Mouse (Mus musculus): ENCODE data around the gene Naa50.

Naa50 gene

DNA sequence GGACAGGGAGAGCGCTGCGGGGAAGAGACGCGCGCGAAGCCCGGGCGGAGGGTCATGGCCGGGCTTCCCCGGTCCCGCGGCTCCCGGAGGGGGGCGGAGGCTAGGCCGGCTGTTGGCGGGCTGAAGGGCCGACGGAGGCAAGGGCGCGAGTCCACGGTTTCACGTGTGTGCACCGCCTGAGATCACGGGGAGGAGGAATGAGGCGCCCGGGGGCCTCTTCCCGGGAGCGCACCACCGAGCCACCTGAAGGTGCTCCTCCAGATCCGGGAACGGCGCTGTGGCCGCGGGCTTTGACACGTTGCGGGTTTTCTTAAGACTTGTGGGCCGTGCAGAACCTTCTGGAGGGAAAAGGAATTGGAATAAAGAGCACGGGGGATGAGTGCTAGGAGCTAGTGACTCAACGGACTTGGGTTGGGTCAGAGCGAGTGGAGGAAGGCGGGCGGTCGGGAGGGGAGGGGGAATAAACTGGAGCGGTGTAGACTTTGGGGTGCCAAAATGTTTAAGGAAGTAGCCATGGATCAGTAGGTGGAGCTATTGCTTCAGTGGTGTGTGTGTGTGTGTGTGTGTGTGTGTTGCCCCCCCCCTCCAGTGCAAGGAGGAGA lies 657 bp downstream of the Naa50 start:
- DNase-seq (ENCODE audit: low spot score in 2 of 2), result peak; percentile 62 to 71

DNA sequence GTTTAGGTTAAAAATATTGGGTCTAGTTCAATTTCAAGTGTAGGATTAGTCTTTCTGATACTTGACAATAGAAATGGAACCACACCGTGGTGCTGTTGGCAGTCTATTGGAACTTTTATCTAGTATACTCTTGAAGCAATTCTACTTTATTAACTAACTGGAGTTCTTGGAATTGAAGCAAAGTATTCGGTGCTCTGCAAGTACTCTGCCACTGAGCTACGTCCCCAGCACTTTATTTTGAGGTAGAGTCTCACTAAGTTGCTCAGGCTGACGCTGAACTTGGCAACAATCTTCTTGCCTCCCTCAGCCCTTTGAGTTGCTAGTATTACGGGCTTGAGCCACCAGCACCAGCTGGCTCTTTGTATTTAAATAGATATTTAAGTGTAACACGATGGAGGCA lies 1.9 kb downstream of the Naa50 start:
- DNase-seq (ENCODE audit: low spot score in 2 of 2), result peak in 1 of 2 experiments; percentile 48

DNA sequence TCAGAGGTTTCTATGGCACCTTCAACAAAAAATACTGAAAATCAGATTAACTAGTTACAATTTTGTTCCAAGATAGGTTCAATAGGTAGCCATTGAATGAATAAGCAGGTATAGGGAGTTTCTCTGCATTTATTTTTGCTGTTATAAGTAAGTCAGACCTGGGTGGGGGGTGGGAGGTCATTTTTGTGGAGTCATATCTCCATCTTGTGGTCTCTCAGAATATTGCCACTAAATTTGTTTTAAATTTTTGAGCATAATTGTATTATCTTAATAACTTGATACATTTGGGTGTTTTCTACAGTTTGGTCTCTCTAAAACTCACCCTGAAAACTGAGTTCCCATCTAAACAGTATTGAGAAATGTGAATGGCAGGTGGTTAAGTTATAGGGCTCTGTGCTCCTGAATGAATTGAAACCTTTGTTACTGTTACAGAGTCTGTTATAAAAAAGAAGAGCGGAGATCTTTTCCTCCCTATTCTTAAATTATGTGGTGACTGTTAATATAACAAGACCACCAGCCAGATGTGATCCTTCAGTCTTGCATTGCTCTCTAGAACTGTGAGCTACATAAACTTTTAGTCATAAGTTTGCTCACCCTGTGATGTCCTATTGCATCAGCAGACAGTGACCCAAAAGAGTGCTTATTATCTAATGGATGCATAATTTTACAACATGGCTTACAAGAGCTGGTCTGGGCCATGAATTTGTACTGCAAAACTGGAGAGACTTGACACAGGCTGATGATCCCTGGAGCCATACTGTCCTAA lies 9.6 kb downstream of the Naa50 start:
- no peak for DNase-seq (ENCODE audit: low spot score in 2 of 2)

DNA sequence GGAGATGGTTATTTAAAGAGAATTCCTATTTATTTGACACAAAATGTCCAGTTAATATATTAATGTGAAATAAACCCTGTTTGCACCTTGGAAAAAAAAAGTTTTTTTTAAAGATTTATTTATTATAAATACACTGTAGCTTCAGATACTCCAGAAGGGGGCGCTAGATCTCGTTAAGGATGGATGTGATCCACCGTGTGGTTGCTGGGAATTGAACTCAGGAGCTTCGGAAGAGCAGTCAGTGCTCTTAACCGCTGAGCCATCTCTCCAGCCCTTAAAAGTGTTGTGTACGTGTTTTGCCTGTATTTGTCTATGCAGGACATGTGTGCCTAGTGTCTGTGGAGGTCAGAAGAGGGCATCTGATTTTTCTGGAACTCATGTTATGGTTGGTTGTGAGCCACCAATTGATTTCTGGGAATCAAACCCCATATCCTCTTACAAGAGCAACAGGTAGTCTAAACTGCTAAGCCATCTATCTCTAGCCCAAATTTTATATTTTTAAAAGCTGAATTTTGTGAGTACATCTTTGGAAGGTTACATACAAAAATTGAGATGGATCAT lies 14.9 kb downstream of the Naa50 start:
- no peak for DNase-seq (ENCODE audit: low spot score in 2 of 2)

DNA sequence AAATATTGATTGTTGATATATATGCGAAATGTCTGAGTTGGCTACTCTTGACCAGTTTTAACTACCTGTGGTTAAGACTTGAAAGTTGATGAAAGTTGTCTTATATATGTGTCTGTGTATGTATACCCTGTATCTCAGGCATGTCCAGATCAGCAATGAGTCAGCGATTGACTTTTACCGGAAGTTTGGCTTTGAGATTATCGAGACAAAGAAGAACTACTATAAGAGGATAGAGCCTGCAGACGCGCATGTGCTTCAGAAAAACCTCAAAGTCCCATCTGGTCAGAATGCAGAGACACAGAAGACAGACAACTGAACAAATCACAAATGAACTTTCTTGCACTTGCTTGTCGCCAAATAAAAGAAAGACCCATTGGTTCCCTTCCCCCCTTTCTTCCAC lies 19.7 kb downstream of the Naa50 start:
- no peak for DNase-seq (ENCODE audit: low spot score in 2 of 2)

DNA sequence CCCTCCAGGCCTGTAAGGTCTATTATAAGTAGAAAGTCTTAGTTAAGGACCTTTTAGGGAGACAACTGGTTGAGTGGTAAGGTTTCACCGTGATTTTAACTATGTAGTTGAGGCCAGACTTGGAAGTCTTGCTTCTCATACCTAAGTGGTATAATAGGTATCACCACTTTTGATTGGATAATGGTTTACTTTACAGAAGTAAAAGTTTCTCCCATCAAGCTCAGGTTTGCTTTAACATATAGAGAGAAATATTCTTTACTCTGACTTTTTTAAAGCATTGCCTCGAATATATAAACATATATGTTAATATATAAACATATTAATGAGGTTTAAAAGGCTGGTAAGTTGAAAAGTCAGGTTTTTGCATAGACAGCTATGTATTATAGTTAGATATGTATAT lies 24.2 kb downstream of the Naa50 start:
- DNase-seq (ENCODE audit: low spot score in 2 of 2), result no peak

DNA sequence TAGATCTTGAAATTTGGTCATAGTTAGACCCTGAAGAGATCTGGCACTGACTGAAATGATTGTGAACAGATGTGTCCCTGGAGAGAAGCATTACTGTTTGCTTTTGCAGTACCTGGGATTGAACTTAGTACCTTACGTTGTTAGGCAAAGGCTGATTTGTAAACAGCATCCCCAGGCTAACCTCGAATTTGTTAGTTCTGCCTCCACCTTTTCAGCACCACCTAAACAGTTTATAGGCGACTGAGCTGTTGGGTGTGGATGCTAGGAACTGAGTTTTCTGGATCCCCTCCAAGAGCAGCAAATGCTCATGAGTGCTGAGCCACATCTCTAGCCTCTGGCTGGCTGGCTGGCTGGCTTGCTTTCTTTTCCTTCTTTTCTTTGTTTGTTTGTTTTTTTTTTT lies 25.6 kb downstream of the Naa50 start:
- DNase-seq (ENCODE audit: low spot score in 2 of 2), result no peak

DNA sequence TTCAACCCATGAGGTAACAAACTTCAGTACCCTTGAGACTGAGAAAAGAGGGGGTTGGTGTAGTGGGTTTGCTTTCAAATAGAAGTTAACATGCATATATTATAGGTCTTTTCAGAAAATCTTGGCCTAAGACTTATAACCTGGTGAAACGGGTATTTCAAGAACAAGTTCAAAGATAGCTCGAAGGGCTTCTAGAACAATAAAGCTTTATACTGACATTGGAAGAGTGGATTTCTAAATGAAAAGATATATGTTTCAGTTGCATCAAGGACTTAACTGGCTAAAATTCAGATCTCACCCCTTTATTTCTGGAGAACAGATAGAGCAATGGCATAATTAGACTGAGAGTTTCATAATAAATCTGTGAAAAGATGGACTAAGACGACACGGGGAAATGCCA lies 29.4 kb downstream of the Naa50 start:
- DNase-seq (ENCODE audit: low spot score in 2 of 2), result no peak

DNA sequence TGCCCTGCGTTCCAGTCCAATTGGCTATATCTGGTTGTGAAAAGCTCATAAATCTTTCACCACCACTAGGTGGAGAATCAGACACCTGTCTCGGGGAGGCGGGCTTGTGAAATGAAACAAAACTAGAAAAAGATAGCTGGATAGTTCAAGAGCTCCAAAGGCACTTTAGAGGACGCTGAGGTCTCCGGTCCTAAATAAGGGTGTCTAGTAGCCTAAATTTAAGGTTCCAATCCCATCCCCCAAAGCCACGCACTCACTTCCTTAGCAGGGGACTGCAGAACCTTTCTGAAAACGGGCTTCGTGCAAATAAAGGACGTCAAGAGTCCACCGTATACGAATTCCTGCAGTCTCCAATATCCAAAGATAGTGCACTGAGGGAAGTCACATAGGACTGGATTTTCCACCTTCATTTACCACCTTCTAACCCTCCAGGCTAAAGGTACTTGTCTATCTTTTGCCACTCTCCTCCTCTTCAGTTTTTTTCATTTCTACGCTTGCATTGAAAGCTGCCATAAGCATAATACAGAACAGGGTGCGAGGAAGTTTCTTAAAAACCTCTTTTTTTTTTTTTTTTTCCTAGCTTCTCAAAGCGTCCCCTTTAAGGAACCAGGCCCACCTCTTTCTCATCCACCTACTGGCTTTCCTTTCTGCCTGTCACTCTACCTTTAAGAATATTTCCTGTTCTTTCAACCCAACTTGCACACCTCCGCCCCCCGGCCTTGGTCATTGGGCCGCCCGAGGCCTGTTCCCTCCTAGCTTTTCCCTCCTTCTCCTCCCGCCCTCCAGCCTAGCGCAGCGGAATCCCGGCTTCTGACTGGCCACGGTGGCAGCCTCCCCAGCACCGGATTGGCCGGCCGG lies 32.9 kb downstream of the Naa50 start:
- DNase-seq (ENCODE audit: low spot score in 2 of 2), result peak; percentile 99

DNA sequence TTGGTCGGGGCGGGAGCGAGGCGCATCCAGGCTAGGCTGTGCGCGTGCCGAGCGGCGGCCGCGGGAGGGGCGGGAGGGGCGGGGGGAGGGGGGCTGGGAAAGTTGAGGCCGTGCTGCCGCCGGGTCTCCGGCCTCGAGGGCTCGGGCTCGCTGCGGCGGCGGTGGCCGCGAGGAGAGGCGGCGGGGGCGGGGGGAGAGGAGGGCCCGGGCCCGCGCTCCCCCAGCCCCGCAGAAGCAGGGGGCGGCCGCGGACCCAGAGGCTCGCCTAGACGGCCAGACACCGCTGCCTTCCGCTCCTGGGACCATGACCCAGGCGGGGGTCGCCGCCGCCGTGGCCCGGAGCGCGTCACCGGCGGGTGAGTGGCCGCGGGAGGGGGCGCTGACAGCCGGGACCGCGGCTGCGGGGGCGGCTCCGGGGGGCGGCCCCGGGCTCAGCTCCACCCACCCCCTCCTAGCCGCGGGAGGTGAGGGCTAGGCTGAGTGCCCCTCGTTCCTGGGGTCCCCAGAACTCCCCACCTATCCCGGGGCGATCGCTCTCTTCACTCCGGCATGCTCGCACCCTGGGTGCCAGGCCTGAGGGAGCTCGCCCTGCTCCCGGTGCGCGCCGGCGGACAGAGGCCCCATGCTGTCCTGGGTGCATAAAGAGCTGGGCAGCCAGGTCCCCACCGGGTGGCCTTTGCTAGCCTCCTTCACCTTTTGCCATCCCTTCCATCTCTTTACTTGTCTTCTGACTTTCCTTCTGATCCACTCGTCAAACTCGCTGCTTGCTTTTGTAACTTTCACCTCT lies 33.7 kb downstream of the Naa50 start, which contains the start of gene Usf3:
TSS of gene Usf3 (plus strand) at position 92 of the 787 bp plus-strand sequence.
- DNase-seq (ENCODE audit: low spot score in 2 of 2), result peak; percentile 23 to 26

DNA sequence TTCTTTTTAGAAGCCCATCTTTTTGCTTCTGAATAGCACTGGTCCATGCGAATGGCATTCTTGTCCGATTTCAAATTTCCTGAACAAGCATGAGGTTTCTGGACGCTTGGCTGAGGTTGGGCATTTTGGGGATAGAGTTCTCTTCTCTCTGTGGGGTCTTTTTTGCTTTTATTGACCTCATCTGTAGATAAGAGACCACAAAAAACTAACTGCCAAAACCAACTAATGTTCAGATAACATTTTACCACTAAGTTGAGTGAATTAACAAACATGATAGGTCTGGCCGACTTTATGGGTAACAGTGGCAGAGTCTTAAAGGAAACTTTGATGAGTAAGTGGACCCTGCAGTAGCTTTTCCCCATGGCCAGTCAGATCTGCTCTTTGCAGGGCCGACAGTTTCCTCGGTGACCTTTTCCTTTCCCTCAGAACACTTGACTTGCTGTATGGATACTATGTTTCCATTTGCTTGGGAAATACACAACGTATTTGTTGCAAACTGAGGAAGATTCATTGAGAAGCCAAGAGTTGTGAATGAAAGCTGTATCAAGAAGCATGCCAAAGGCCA lies 34.4 kb downstream of the Naa50 start:
- no peak for DNase-seq (ENCODE audit: low spot score in 2 of 2)

DNA sequence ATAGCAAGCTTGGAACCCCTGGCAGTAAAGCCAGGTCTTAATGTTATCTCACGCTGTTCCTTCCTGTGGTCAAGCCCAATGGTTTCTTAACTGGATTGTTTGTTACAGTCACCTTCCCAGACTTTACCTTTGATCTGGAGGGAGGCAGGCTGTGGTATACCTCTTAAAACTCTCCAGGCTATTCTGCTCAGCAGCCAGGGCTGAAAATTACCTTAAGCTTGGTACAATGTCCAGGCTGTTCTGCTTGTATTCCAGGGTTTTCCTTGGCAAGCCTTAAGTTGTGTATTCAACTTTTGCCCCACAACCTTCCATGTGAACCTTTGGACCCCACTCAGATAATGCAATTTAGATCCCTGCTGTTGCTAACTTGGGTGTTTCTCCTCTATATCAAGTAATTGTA lies 35.4 kb downstream of the Naa50 start:
- no peak for DNase-seq (ENCODE audit: low spot score in 2 of 2)

DNA sequence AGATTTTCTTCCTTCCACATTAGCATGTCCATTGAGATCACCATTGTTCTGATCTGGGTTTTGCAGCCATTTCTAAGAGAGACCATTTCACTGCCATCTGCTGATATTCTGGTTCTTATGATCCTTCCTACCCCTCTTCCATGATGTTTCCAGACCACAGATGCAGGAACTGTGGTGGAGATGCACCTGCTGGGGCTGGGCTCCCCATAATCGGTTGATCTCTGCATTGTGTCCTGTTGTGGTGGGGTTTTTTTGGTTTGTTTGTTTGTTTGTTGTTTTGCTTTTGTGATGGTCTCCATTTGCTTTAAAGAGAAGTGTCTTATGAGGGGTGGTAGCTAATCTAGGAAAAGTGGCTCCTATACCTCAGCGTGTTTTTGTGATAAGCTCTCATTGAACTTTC lies 36.9 kb downstream of the Naa50 start:
- no peak for DNase-seq (ENCODE audit: low spot score in 2 of 2)

DNA sequence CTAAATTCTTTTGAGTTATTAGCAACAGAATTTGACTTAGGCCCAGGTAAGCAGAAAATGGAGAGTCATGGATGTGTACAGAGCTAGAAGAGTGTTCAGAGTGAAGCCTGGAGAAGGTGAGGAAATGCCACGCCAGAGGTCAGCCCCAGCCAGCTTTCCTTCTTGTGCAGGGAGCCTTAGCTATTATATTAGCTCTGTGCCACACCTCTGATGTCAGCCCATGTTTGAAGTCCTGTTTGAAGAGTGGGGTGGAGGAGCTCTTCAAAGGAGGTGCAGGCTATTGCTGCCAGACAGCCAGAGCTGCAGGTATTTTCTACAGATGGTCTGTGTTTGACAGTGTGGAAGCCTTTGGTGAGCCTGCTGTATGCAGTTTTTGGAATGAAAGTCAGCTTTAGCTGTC lies 38.9 kb downstream of the Naa50 start:
- DNase-seq (ENCODE audit: low spot score in 2 of 2), result no peak

DNA sequence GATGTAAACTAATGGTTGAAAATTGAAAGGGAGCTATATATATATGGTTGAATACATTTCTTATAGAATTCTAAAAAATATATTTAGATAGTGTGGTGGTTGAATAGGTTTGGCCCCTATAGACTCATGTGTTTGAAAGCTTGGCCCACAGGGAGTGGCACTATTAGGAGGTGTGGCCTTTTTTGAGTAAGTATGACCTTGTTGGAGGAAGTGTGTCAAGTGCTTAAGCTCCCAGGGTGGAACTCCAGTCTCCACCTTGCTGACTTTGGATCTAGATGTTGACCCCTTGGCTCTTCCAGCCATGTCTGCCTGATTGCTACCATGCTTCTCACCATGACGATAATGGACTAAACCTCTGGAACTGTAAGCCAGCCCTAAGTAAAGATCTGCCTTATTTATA lies 43.0 kb downstream of the Naa50 start:
- no peak for DNase-seq (ENCODE audit: low spot score in 2 of 2)

DNA sequence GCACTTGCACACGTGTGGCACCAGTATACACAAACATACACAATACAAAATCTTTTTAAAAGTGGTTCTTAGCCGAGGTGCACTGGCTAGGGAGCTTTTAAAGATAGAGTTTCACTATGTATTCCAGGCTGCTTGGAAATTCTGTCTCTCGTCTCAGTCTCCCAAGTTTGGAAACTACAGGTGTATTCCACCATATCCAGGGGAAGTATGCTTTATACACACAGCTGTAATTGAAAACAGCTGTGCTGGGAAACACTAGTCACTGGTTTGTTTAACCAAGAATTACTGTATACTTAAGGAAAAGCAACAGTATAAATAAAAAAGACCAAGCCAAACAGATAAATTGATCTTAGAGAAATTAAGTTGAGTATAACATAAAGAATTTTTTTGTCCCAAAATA lies 45.1 kb downstream of the Naa50 start:
- no peak for DNase-seq (ENCODE audit: low spot score in 2 of 2)

DNA sequence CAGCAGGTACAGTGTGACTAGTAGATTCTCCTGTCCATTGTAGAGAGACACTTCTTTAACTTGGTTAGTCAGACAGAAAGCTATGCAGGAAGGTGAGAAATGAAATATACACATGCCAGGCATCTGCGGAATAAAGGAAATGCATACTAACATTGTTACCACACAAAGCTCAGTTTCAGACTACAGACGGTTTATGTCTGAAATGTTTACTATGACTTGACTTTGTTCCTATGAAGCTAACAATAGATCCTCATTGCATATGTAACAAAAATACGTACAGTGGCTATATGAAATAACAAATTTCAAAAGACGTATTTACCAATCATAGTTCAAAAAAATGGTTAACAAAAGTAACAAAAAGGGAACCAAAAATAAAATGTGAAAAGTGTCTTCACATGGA lies 47.5 kb downstream of the Naa50 start:
- no peak for DNase-seq (ENCODE audit: low spot score in 2 of 2)

DNA sequence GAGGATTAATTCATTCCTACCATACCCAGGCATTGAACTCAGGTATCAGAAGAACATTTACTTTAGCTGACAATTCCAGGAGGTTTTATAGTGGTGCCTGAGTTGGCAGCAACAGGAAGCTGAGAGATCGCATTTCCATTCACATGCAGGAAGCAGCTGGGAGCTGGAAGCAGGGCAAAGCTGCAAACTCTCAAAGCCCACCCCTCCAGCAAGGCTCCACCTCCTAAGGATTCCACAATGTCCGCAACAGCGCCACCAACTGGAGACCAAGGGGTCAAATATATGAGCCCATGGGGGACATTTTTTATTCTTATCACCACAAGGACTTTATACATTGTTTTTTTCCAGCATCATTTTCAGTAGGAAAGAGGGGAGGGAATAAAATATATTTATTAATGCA lies 49.1 kb downstream of the Naa50 start:
- DNase-seq (ENCODE audit: low spot score in 2 of 2), result no peak

DNA sequence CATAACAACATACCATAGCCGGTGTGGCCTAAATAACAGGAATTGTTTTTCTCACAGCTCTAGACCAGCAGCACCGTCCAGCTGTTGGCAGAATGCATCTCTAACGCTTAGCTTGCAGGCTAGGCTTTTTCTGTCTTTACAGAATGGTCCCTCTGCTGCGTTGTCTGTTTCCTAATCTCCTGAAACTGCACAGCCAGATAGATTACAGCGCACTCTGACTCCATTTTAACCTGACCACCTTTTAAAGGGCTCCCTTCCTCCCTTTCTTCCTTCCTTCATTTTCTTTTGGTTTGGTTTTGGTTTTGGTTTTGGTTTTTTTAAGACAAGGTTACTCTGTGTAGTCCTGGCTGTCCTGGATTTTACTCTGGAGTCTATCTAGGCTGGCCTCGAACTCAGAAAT lies 50.4 kb downstream of the Naa50 start:
- DNase-seq (ENCODE audit: low spot score in 2 of 2), result no peak

DNA sequence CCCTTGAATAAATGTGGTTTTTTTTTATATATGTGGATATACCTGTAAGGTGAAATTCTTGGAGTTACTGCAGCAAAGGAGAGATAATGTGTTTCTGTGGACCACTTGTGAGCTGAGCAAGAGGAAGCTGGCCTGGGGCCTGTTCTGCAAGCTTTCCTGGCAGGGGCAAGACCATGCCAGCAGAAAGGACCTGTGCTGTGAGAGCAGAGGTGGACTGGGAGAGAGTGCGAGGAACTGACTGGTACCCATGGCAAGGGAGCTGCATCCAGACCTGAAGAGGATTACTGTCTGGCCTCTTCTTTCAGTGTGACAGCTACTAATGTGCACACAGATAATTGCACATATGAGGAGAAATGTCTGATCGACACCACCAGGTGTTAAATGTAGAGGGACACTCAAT lies 51.3 kb downstream of the Naa50 start:
- no peak for DNase-seq (ENCODE audit: low spot score in 2 of 2)

DNA sequence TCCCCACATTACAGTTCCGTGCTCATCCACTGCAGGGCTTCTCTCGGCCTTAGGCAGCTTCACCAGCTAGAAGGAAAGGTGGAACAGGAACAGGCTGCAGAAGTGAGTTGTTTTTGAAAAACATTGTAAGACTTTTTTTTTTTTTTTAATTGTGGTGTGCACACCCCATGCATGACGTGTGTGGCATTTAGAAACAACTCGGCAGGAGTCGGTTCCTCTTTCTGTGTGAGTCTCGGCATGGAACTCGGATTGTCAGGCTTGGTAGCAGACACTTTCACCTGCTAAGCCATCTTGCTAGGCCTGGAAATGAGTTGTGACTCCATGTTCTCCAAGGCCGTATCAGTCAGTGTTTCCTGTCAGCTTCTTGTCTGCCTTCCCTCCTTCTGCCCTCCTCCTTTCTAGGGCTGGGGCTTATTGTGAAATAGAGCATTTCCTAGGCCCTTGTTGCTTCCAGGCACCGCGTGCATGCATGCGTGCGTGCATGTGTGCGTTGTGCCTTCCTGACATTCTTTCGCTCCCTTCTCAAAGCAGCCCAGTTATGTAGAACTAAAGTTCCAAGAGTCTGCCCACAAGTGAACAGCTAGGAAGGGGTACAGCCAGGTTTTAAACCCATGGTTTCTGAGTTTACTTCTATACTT lies 59.6 kb downstream of the Naa50 start:
- no peak for DNase-seq (ENCODE audit: low spot score in 2 of 2)
